Mouse (Mus musculus) retina, postnatal 1 day (tissue): ENCODE results near the gene Anln.
"Not testable (repeated sequence)": the region's sequence is repeated elsewhere in the genome, so short reads cannot be mapped to it uniquely, and the experiment has no call there.

ENCODE experiments used
- DNase-seq: peaks from one replicate; pipeline ENCODE4 v3.0.0-alpha.2; 2012

The Anln gene

GRCm38 (mm10) chr9:22389021-22389476 lies at the start of gene Anln:
Gene Anln, minus strand, starts transcription at chr9:22389188.
- peak; percentile 95 for DNase-seq

- DNase-seq, result no peak
Measured at GRCm38 (mm10) chr9:22434101-22434500, 45.1 kb upstream of the Anln start.

- DNase-seq, result no peak
Measured at GRCm38 (mm10) chr9:22433221-22433620, 44.2 kb upstream of the Anln start.

- no peak for DNase-seq
Measured at GRCm38 (mm10) chr9:22430315-22430840, 41.4 kb upstream of the Anln start.

- DNase-seq, result peak; percentile 6
Measured at GRCm38 (mm10) chr9:22429533-22430241, 40.7 kb upstream of the Anln start.

- no peak for DNase-seq
Measured at GRCm38 (mm10) chr9:22428666-22429410, 39.9 kb upstream of the Anln start.

- no peak for DNase-seq
Measured at GRCm38 (mm10) chr9:22428028-22428665, 39.2 kb upstream of the Anln start.

- no peak for DNase-seq
Measured at GRCm38 (mm10) chr9:22424719-22425118, 35.7 kb upstream of the Anln start.

- no peak for DNase-seq
Measured at GRCm38 (mm10) chr9:22424196-22424595, 35.2 kb upstream of the Anln start.

- no peak for DNase-seq
Measured at GRCm38 (mm10) chr9:22423507-22423906, 34.5 kb upstream of the Anln start.

- no peak for DNase-seq
Measured at GRCm38 (mm10) chr9:22422559-22422958, 33.6 kb upstream of the Anln start.

GRCm38 (mm10) chr9:22420491-22420890 lies 31.5 kb upstream of the Anln start:
- no peak for DNase-seq

GRCm38 (mm10) chr9:22419877-22420276 lies 30.9 kb upstream of the Anln start:
- DNase-seq, result no peak

GRCm38 (mm10) chr9:22417547-22417946 lies 28.6 kb upstream of the Anln start:
- no peak for DNase-seq

- DNase-seq, result no peak
Measured at GRCm38 (mm10) chr9:22416187-22416586, 27.2 kb upstream of the Anln start.

GRCm38 (mm10) chr9:22411002-22411857 lies 22.2 kb upstream of the Anln start, which contains the start of gene 9530077C05Rik:
Gene 9530077C05Rik, plus strand, starts transcription at chr9:22411513.
- DNase-seq, result peak; percentile 98

GRCm38 (mm10) chr9:22409501-22409900 lies 20.5 kb upstream of the Anln start:
- DNase-seq, result no peak

GRCm38 (mm10) chr9:22408344-22408743 lies 19.4 kb upstream of the Anln start:
- DNase-seq, result peak; percentile 27

- not testable (repeated sequence) for DNase-seq
Measured at GRCm38 (mm10) chr9:22407633-22408032, 18.6 kb upstream of the Anln start.

- no peak for DNase-seq
Measured at GRCm38 (mm10) chr9:22405414-22405813, 16.4 kb upstream of the Anln start.

- DNase-seq, result not testable (repeated sequence)
Measured at GRCm38 (mm10) chr9:22403501-22403900, 14.5 kb upstream of the Anln start.

- no peak for DNase-seq
Measured at GRCm38 (mm10) chr9:22402976-22403375, 14.0 kb upstream of the Anln start.
